Mouse (Mus musculus) embryonic facial prominence, embryonic 15.5 days (tissue): Measurements from ENCODE around the gene Mt1. TPM values are rescaled to one million over a fixed set of nuclear protein-coding genes. Genes with fewer than 3 reads are reported as not detected.

Experiments used
- ATAC-seq: fragments of 200-750 bp; cut with Nextera tagmentation; 2 replicates; pipeline ENCODE4 v1.8.0; 2017; ENCODE audit warnings: low read depth, moderate TSS enrichment; ENCODE audit not compliant: insufficient number of reproducible peaks, low FRiP score, low TSS enrichment
- H3K27ac ChIP-seq: fragments of 300-500 bp; sonication (generic); replicated peaks from 2 replicates; pipeline ENCODE4 v1.5.1; 2015; ENCODE audit warnings: mild to moderate bottlenecking, inconsistent platforms
- H3K27me3 ChIP-seq: fragments of 300-500 bp; sonication (generic); 2 replicates; pipeline ENCODE4 v1.6.1; 2015; ENCODE audit warnings: inconsistent platforms
- H3K36me3 ChIP-seq: fragments of 300-500 bp; sonication (generic); 2 replicates; pipeline ENCODE4 v1.6.1; 2015; ENCODE audit warnings: mild to moderate bottlenecking, inconsistent platforms
- H3K4me1 ChIP-seq: fragments of 300-500 bp; sonication (generic); 2 replicates; pipeline ENCODE4 v1.6.1; 2015; ENCODE audit warnings: inconsistent platforms
- H3K4me2 ChIP-seq: fragments of 300-500 bp; sonication (generic); replicated peaks from 2 replicates; pipeline ENCODE4 v1.6.1; 2015; ENCODE audit warnings: mild to moderate bottlenecking, inconsistent platforms
- H3K4me3 ChIP-seq: fragments of 300-500 bp; sonication (generic); replicated peaks from 2 replicates; pipeline ENCODE4 v1.5.1; 2015; ENCODE audit warnings: mild to moderate bottlenecking, inconsistent platforms
- H3K9ac ChIP-seq: fragments of 300-500 bp; sonication (generic); 2 replicates; pipeline ENCODE4 v1.6.1; 2015; ENCODE audit warnings: inconsistent platforms
- H3K9me3 ChIP-seq: fragments of 300-500 bp; sonication (generic); replicated peaks from 2 replicates; pipeline ENCODE4 v1.6.1; 2016; ENCODE audit warnings: inconsistent platforms
- whole genome bisulfite sequencing: fragments of 180-500 bp; shearing (Covaris S2); methylation state at CpG from one replicate; pipeline ENCODE4 v1.1.7; 2015; 5-methylcytosine and 5-hydroxymethylcytosine counted together
- polyA plus RNA-seq: library from polyadenylated mRNA; unstranded; fragments of >200 nt; fragmentation: Nextera tagmentation; extraction: Ambion mirVana; gene quantifications from 2 replicates; pipeline ENCODE4 v1.2.1, GENCODE M21; 2015

Mt1 gene
- polyA plus RNA-seq, 1 experiment from 2014 or later: 306 TPM

DNA sequence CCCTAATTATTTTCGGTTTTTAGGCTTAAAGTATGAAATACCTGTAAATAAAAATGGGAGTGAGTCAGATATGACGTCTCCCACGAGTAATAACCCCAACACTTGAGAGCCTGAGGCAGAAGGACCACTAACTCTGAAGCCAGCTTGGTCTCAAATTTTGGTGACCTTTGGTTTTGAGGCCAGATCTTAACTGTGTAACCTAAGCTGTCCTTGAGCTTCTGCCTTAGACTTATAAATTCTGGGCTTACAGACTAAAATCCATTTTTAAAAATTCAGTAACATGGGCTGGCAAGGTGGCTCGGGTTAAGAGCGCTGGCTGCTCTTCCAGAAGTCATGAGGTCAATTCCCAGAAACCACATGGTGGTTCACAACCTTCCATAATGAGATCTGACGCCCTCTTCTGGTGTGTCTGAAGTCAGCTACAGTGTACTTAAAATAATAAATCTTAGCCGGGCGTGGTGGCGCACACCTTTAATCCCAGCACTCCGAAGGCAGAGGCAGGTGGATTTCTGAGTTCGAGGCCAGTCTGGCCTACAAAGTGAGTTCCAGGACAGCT is 5.0 kb upstream of the Mt1 start:
- H3K9ac ChIP-seq: no peak overlapping the region
- 0 out of 2 replicates have a peak overlapping the region, but pooled peaks have one; percentile 49 for H3K4me3 ChIP-seq
- no peak for ATAC-seq
- H3K27me3 ChIP-seq: peaks cover 79% of the 10 kb centered on the region
- H3K27ac ChIP-seq: no peak overlapping the region
- H3K9me3 ChIP-seq: no peaks in the 10 kb centered on the region
- H3K4me2 ChIP-seq: 0 out of 2 replicates have a peak overlapping the region, but pooled peaks have one; percentile 93
- H3K4me1 ChIP-seq: peaks cover 29% of the 10 kb centered on the region
- H3K36me3 ChIP-seq: no peaks in the 10 kb centered on the region
- 43% methylated on average over 11 of the region's 11 CpGs for WGBS

DNA sequence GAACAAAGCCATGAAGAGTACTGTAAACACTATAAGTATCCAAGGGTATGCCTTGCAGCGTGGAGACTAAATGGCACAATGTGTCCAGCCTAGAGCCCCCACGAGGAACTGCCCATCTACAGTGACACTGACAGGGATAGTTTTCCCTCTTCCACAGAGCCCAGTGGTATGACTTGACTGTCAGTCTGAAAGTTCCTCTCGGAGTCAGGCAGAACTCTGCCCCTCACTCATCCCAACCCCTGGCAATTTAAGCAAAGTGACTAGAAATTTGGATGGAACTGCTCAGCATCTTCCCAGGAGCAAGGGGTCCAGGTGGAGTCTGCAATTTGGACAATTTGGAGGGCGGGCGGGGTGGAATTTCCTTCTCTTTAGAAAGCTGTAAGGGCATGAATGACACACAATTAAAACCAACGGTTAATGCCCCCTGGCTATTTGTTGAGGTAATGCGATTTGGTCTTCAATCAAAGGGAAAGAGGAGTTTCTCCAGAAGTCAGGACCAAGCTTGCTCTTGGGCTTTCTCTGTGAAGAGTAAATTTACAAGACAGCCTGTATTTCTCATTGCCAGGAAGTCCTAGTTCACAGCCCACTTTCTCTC is 4.2 kb upstream of the Mt1 start:
- no peak overlapping the region for H3K27ac ChIP-seq
- H3K27me3 ChIP-seq: peaks cover 83% of the 10 kb centered on the region
- ATAC-seq: no peak
- no peak overlapping the region for H3K4me3 ChIP-seq
- WGBS: 23% methylated on average over 7 of the region's 7 CpGs
- no peaks in the 10 kb centered on the region for H3K9me3 ChIP-seq
- no peak overlapping the region for H3K9ac ChIP-seq
- no peaks in the 10 kb centered on the region for H3K36me3 ChIP-seq
- H3K4me2 ChIP-seq: no peak overlapping the region
- peaks cover 37% of the 10 kb centered on the region for H3K4me1 ChIP-seq

DNA sequence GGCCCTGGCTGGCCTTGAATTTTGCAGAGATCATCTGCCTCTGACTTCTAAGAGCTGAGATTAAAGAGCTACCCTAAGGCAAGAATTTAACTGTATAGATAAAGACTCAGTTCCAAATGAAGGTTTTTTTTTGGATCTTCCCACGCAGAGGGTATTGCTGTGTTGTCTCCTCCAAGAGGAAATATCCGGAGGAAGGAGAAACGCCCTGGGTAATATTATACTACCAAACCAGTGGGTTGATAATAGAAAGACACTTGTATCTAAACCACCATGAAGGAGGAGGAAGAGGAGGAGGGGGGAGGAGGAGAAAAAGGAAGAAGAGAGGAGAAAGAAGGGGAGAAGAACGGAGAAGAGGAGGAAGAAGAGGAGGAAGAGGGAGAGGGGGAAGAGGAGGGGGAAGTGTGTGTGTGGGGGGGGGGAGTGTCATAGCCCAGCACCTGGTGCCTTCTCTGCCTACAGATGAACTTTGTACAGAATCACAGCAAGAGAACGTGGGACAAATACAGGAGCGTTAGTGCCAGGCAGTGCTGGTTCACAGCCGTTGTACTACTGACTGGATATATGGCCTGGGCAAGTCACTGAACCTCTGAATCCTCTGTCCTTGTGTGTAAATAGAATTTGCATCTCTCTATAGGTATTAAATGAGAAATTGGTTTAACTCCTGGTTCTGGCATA is 1.0 kb upstream of the Mt1 start:
- H3K36me3 ChIP-seq: no peaks in the 10 kb centered on the region
- H3K4me2 ChIP-seq: no peak overlapping the region
- no peak overlapping the region for H3K4me3 ChIP-seq
- H3K4me1 ChIP-seq: peaks cover 24% of the 10 kb centered on the region
- H3K9me3 ChIP-seq: no peaks in the 10 kb centered on the region
- 46% methylated on average over 7 of the region's 7 CpGs for WGBS
- no peak for ATAC-seq
- H3K27ac ChIP-seq: no peak overlapping the region
- H3K27me3 ChIP-seq: peaks cover 78% of the 10 kb centered on the region
- H3K9ac ChIP-seq: no peak overlapping the region

DNA sequence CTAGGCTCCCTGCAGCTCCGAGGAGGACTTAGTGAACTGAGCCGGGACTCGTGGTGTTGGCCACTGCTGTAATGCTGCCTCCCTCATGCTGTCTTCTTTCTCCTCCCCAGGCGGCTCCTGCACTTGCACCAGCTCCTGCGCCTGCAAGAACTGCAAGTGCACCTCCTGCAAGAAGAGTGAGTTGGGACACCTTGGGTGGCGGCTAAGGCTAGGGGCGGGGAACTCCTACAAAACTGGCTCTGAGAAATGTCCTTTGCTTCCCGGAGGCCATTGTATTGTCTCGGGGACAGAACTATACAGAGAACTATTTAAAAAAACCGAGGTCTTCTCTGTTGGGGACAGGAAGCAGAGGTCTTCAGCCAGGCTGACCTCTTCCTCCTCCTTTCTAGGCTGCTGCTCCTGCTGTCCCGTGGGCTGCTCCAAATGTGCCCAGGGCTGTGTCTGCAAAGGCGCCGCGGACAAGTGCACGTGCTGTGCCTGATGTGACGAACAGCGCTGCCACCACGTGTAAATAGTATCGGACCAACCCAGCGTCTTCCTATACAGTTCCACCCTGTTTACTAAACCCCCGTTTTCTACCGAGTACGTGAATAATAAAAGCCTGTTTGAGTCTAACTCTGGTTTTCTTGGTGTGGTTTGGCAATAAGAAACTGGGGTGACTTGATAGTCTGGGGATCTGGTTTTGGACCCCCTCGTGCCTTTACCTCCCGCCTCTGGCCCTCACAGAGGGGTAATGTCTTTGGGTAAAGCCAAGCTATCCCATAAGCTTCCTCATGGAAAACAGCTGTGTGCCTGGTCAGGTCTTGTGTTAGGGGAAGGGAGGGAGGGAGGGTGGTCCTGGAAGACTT is 1.1 kb downstream of the Mt1 start:
- Histone ChIP-seq H3K9ac (0 out of 2 replicates have a peak overlapping the region, but pooled peaks have one; percentile 0), H3K27ac (0 out of 2 replicates have a peak overlapping the region, but pooled peaks have one; percentile 39), H3K9me3 (no peaks in the 10 kb centered on the region), H3K36me3 (no peaks in the 10 kb centered on the region), H3K4me2 (peak overlapping the region; percentile 87), H3K27me3 (peaks cover 78% of the 10 kb centered on the region), H3K4me3 (peak overlapping the region; percentile 50), H3K4me1 (peaks cover 33% of the 10 kb centered on the region)
- WGBS: 3% methylated on average over 25 of the region's 25 CpGs
- no peak for ATAC-seq

DNA sequence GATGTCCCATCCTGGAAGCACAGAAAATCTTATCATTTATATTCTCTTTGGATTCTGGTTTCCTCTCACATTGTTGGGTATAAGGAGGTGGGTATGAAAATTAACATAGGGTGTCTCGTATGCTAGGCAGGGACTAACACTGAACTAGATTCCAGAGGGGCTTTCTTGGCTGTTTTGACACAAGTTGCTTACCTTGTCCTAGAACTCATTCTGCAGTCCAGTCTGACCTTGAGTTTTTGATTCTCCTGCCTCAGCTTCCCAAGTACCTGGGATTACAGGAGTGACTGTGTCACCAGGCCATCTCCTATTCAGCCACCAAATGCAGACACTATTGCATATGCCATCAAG is 1.7 kb downstream of the Mt1 start:
- WGBS: 73% methylated on average over 1 of the region's 1 CpGs
- Histone ChIP-seq H3K9me3 (no peaks in the 10 kb centered on the region), H3K4me1 (peaks cover 33% of the 10 kb centered on the region), H3K4me3 (peak overlapping the region; percentile 50; the same call in 1 of the 2 replicates), H3K4me2 (peak overlapping the region; percentile 87; the same call in 1 of the 2 replicates), H3K9ac (no peak overlapping the region), H3K27me3 (peaks cover 75% of the 10 kb centered on the region), H3K36me3 (no peaks in the 10 kb centered on the region), H3K27ac (no peak overlapping the region)
- no peak for ATAC-seq

DNA sequence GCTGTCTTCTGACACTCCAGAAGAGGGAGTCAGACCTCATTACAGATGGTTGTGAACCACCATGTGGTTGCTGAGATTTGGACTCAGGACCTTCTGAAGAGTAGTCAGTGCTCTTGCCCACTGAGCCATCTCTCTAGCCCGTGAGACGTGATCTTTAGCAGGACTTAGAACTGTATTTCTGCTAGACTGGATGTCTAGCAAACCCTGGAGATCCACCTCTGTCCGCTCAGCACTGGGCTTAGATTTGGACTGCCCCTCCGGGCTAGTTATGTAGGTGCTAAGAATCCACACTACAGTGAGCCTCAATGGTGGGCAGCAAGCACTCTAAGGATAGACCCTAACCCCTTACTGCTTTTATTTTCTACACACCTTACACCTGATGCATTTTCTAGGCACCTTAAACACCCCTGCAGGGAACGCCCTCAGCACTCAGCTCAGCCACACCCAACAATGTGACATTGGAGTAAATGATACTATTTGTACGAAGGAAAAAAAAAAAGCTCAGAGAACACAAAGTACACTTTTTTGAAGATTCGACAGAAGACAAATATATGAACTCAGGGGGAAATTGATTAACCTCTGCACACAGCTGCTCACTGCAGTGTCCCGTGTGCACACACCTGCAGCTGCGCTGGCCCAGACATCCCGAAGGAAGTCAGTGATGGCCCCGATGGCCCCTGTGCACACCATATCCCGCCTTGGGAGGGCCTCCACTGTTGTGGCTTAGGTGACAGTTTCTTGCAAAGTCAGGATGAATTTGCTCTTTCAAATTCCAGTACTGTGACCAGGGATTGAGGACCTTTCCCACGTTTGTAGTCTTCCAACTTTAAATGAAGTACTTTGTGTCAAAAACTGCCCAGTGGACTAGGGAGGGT is 3.4 kb downstream of the Mt1 start:
- H3K36me3 ChIP-seq: no peaks in the 10 kb centered on the region
- 60% methylated on average over 13 of the region's 13 CpGs for WGBS
- peaks cover 78% of the 10 kb centered on the region for H3K27me3 ChIP-seq
- H3K4me2 ChIP-seq: peak overlapping the region; percentile 46
- no peak overlapping the region; the same call in 1 of the 2 replicates for H3K27ac ChIP-seq
- H3K4me3 ChIP-seq: no peak overlapping the region; the same call in 1 of the 2 replicates
- no peak overlapping the region for H3K9ac ChIP-seq
- H3K9me3 ChIP-seq: no peaks in the 10 kb centered on the region
- peaks cover 41% of the 10 kb centered on the region for H3K4me1 ChIP-seq
- no peak for ATAC-seq

DNA sequence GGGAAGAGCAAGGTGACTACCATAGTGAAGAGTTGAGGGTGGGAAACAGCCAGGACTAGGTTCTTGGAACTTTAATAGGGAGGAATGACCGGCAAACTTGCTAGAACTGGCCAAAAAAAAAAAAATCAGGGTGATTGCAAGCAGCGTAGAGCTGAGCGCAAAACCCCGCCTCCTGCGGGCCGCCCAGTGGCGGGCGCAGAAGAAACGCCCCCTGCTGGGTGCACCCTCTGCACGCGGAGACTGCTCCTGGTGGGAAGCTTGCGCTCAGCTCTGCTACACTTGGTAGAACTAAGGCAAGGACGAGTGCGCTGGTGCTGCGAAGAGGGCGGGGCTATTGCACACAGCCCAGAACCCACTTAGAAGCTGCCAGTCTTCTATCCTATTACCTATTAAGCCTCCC is 4.2 kb downstream of the Mt1 start:
- peak; percentile 64 for ATAC-seq
- Histone ChIP-seq H3K4me3 (peak overlapping the region; percentile 23), H3K4me1 (peaks cover 41% of the 10 kb centered on the region), H3K36me3 (no peaks in the 10 kb centered on the region), H3K27ac (peak overlapping the region; percentile 51; the same call in 1 of the 2 replicates), H3K9me3 (no peaks in the 10 kb centered on the region), H3K4me2 (peak overlapping the region; percentile 46), H3K27me3 (peaks cover 80% of the 10 kb centered on the region), H3K9ac (no peak overlapping the region)
- 2% methylated on average over 16 of the region's 16 CpGs for WGBS

DNA sequence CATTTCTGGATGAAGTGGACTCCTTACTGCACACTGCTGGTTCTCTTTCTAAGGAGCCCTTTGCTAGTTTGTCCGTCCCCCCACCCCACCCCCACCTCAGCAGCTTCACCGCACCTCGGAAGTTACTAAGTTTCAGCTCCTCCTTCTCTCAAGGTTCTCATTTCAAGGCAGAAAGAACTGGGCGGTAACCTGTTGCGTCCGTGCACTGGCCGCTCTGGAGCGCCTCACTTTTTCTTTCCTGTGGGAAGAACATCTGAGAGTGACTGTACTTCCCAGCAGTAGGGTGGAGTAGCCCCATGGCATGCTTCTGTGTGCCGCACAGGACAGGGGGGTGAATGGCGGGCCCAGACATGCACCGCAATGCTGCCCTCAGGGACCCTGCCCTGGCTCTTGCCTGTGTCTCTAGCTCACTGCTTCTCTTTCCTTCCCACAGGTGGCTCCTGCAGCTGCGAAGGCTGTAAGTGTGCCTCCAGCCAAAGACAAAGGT is 5.5 kb downstream of the Mt1 start:
- H3K9ac ChIP-seq: no peak overlapping the region
- ATAC-seq: no peak
- H3K27me3 ChIP-seq: peaks cover 67% of the 10 kb centered on the region
- H3K9me3 ChIP-seq: no peaks in the 10 kb centered on the region
- no peaks in the 10 kb centered on the region for H3K36me3 ChIP-seq
- H3K27ac ChIP-seq: peak overlapping the region; percentile 51
- WGBS: 15% methylated on average over 12 of the region's 12 CpGs
- H3K4me1 ChIP-seq: peaks cover 32% of the 10 kb centered on the region
- peak overlapping the region; percentile 12; the same call in 1 of the 2 replicates for H3K4me2 ChIP-seq
- no peak overlapping the region for H3K4me3 ChIP-seq

DNA sequence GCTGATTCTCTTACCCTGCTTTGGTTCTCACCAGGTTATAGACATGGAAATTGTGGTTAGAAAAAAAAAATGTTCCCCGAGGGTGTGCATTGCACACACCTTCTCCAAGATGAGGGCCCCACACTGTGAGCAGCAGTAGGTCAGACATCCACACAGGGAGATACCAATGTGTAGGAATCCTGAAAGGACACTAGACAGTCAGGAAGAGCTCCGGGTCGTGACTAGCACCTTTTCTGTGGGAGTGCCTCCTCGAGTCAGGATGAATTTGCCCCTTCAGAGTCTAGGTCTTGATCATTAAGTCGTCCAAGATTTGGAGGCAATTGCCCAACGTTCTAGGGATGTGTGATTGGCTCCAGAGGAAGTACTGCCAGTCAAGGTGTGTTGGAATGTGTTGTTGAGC is 6.9 kb downstream of the Mt1 start:
- H3K4me3 ChIP-seq: no peak overlapping the region

DNA sequence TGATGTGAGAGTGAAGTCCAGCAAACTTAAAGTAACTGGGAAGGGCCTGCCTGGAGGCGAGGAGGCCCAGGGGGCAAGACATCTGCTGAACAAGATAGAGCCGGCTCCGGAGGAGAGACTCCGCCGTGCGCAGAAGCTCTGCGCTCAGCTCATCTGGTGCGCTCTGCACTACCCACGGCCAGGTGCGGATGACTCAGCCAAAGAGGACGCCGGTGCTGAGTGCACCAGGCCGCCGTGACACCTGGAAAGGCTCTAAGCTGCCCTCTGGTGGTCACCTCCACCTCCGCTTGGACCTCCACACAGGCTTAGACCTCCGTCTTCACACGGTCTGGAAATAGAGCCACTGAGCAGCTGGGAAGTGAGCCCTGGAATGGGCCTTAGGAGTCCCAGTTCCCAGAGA is 7.7 kb downstream of the Mt1 start:
- Histone ChIP-seq H3K4me2 (peak overlapping the region; percentile 25), H3K27ac (no peak overlapping the region), H3K9ac (no peak overlapping the region), H3K27me3 (peaks cover 53% of the 10 kb centered on the region), H3K4me1 (peaks cover 30% of the 10 kb centered on the region), H3K36me3 (no peaks in the 10 kb centered on the region), H3K9me3 (no peaks in the 10 kb centered on the region), H3K4me3 (peak overlapping the region; percentile 3; the same call in 1 of the 2 replicates)
- WGBS: 5% methylated on average over 17 of the region's 17 CpGs
- peak; percentile 64 for ATAC-seq

More for the DNA sequence above, 6.9 kb downstream of the Mt1 start:
- no peak overlapping the region for H3K4me2 ChIP-seq
- no peak overlapping the region for H3K9ac ChIP-seq
- H3K9me3 ChIP-seq: no peaks in the 10 kb centered on the region
- H3K4me1 ChIP-seq: peaks cover 23% of the 10 kb centered on the region
- peaks cover 53% of the 10 kb centered on the region for H3K27me3 ChIP-seq
- no peak overlapping the region for H3K27ac ChIP-seq
- no peak for ATAC-seq
- no peaks in the 10 kb centered on the region for H3K36me3 ChIP-seq
- WGBS: 60% methylated on average over 6 of the region's 6 CpGs
